Mouse (Mus musculus) megakaryocyte, embryonic 14.5 days (primary cell): ENCODE measurements at regions not wholly inside any gene's neighbourhood (a gene's known extent, or its start where the extent isn't known, plus 50 kb on each side); places are given as distances from the start of the nearest gene placed in this dataset.

Source experiments
- FLI1 ChIP-seq: IDR thresholded peaks from 2 replicates; pipeline ENCODE4 v1.6.1; 2012; ENCODE audit warnings: low read length, inconsistent platforms, mixed read lengths
- GATA1 ChIP-seq: IDR thresholded peaks from 3 replicates; pipeline ENCODE4 v1.6.1; 2012; ENCODE audit warnings: mixed read lengths, low read length, inconsistent platforms, borderline replicate concordance

GRCm38 (mm10) chr13:107618796-107619429 is 425.3 kb upstream of the Smim15 start:
- TF ChIP-seq GATA1 = no peak
- no peak for TF ChIP-seq FLI1
